Mouse (Mus musculus): ENCODE measurements around the gene Xrcc1.

Xrcc1 gene

GRCm38 (mm10) chr7:24564607-24565265 lies 18.6 kb downstream of the Xrcc1 start:
- peak; percentile 65 for DNase-seq (ENCODE audit: low read depth, low spot score)

GRCm38 (mm10) chr7:24565627-24566026 lies 19.5 kb downstream of the Xrcc1 start:
- DNase-seq (ENCODE audit: low read depth, low spot score): no peak

GRCm38 (mm10) chr7:24566206-24566605 lies 20.1 kb downstream of the Xrcc1 start:
- DNase-seq (ENCODE audit: low read depth, low spot score): no peak

GRCm38 (mm10) chr7:24568512-24568911 lies 22.4 kb downstream of the Xrcc1 start:
- DNase-seq (ENCODE audit: low read depth, low spot score): no peak

- no peak for DNase-seq (ENCODE audit: low read depth, low spot score)
Observed at GRCm38 (mm10) chr7:24571071-24571470, 25.0 kb downstream of the Xrcc1 start.

GRCm38 (mm10) chr7:24572455-24572854 lies 26.4 kb downstream of the Xrcc1 start:
- DNase-seq (ENCODE audit: low read depth, low spot score): peak; percentile 62

- DNase-seq (ENCODE audit: low read depth, low spot score): no peak
Observed at GRCm38 (mm10) chr7:24574224-24574796, 28.2 kb downstream of the Xrcc1 start.

GRCm38 (mm10) chr7:24577811-24578210 lies 31.7 kb downstream of the Xrcc1 start:
- DNase-seq (ENCODE audit: low read depth, low spot score): no peak

- no peak for DNase-seq (ENCODE audit: low read depth, low spot score)
Observed at GRCm38 (mm10) chr7:24584876-24585275, 38.8 kb downstream of the Xrcc1 start.

- no peak for DNase-seq (ENCODE audit: low read depth, low spot score)
Observed at GRCm38 (mm10) chr7:24585995-24586394, 39.9 kb downstream of the Xrcc1 start.

GRCm38 (mm10) chr7:24586828-24587227 lies 40.7 kb downstream of the Xrcc1 start:
- DNase-seq (ENCODE audit: low read depth, low spot score): no peak

GRCm38 (mm10) chr7:24587330-24588105 lies 41.4 kb downstream of the Xrcc1 start, which contains the start of the genes Ethe1 and Zfp575:
Gene Ethe1 (plus strand): TSS chr7:24587543.
Gene Zfp575 (minus strand): TSS chr7:24587641.
- peak; percentile 79 for DNase-seq (ENCODE audit: low read depth, low spot score)

GRCm38 (mm10) chr7:24588336-24588735 lies 42.2 kb downstream of the Xrcc1 start:
- DNase-seq (ENCODE audit: low read depth, low spot score): no peak

- no peak for DNase-seq (ENCODE audit: low read depth, low spot score)
Observed at GRCm38 (mm10) chr7:24591735-24592134, 45.6 kb downstream of the Xrcc1 start.

GRCm38 (mm10) chr7:24592163-24592562 lies 46.1 kb downstream of the Xrcc1 start:
- DNase-seq (ENCODE audit: low read depth, low spot score): no peak

GRCm38 (mm10) chr7:24592781-24593180 lies 46.7 kb downstream of the Xrcc1 start:
- DNase-seq (ENCODE audit: low read depth, low spot score): no peak

GRCm38 (mm10) chr7:24593621-24594308 lies 47.7 kb downstream of the Xrcc1 start:
- peak; percentile 48 for DNase-seq (ENCODE audit: low read depth, low spot score)

GRCm38 (mm10) chr7:24594309-24594803 lies 48.3 kb downstream of the Xrcc1 start:
- DNase-seq (ENCODE audit: low read depth, low spot score): no peak

- DNase-seq (ENCODE audit: low read depth, low spot score): no peak
Observed at GRCm38 (mm10) chr7:24595464-24595863, 49.4 kb downstream of the Xrcc1 start.

GRCm38 (mm10) chr7:24598121-24598520 lies 52.0 kb downstream of the Xrcc1 start:
- no peak for DNase-seq (ENCODE audit: low read depth, low spot score)

GRCm38 (mm10) chr7:24599211-24600067 lies 53.4 kb downstream of the Xrcc1 start:
- peak; percentile 71 for DNase-seq (ENCODE audit: low read depth, low spot score)

Data from ES-CJ7 (cell line).